Mouse (Mus musculus): ENCODE results near the gene Sgpp2.

- TF ChIP-seq CTCF (IDR thresholded peaks at IDR 0.05; ENCODE audit: low read depth) (no peak), EP300 (IDR thresholded peaks at IDR 0.05; ENCODE audit: low read depth) (no peak)
These were observed 28.1 kb downstream of the Sgpp2 start for GRCm38 (mm10) chr1:78338212-78338611.
